Mouse (Mus musculus): ENCODE results near the gene Psen1. TPM values are rescaled to one million over a fixed set of nuclear protein-coding genes. Genes with fewer than 3 reads are reported as not detected.

Psen1 gene
- total RNA-seq (2021) = 10 to 100 TPM; 39.0 to 39.3 TPM
- long read RNA-seq, experiment 1, transcript Psen1-201 (12 exons, 2,690 nt) = major isoform, 38 of 48 reads
- long read RNA-seq, experiment 1, partial matches to known transcripts = 3 of 48 reads
- long read RNA-seq, experiment 1, other reads (novel, unspliced or antisense) = 6 of 48 reads
- long read RNA-seq, experiment 2, transcript Psen1-201 (12 exons, 2,690 nt) = major isoform, 37 of 50 reads
- long read RNA-seq, experiment 2, partial matches to known transcripts = 4 of 50 reads
- long read RNA-seq, experiment 2, other reads (novel, unspliced or antisense) = 9 of 50 reads

DNA sequence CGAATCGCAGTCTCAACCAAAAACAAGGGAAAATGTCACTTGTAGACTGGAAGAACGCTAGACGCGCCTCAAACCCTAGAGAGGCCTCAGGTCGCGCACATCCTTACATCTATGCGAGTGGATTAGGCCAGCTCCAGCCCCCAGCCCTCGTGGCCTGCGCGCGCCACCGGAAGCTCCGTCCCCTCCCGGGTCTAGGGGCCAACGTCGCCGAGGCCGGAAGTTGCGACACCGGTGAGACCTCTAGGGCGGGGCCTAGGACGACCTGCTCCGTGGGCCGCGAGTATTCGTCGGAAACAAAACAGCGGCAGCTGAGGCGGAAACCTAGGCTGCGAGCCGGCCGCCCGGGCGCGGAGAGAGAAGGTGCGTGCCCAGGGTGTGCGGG lies at the start of gene Psen1:
Gene Psen1, plus strand, starts transcription at position 219 of the 382 bp plus-strand sequence.
- DNase-seq (ENCODE audit: low spot score in 2 of 2) = peak; percentile 90 to 94

DNA sequence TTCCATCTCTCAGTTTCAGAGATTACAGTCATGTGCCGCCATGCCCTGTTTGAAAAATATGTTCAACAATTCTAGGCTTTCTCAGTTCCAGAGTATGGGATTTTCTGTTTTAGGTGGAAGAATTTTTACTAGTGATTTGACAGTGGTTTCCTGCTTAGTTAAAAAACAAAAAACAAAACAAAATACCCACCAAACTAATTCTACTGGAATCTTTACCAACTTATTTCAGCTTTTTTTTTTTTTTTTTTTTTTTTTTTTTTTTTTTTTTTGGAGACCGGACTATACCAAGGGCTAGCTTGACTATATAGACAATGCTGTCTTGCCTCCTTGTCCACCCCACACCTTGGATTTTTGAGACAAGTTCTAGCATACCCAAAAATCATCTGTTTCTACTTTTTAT lies 46.7 kb upstream of the Psen1 start:
- DNase-seq (ENCODE audit: low spot score in 2 of 2) = no peak

- DNase-seq (ENCODE audit: low spot score in 2 of 2) = no peak
These were observed 44.8 kb upstream of the Psen1 start for GRCm38 (mm10) chr12:83643116-83643515.

GRCm38 (mm10) chr12:83650346-83650745 lies 37.6 kb upstream of the Psen1 start:
- no peak for DNase-seq (ENCODE audit: low spot score in 2 of 2)

GRCm38 (mm10) chr12:83651414-83651813 lies 36.5 kb upstream of the Psen1 start:
- DNase-seq (ENCODE audit: low spot score in 2 of 2) = no peak

DNA sequence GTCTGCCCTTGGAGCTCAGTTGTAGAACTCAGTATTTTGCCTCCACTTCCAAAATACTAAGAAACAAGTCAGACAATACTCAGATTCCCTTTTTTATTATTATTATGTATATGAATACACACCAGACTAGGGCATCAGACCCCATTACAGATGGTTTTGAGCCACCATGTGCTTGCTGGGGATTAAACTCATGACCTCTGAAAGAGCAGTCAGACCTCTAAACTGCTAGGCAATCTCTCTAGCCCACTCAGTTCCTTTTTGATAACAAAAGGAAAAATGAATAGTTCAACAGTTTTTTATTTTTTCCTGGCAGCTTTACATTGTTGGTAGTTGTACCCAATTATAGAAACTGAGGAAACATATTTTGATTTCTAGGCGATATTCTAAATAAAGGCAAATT lies 2.5 kb upstream of the Psen1 start:
- no peak for DNase-seq (ENCODE audit: low spot score in 2 of 2)

- DNase-seq (ENCODE audit: low spot score in 2 of 2) = no peak
These were observed 1.2 kb upstream of the Psen1 start for GRCm38 (mm10) chr12:83686575-83687350.

GRCm38 (mm10) chr12:83688316-83689086 lies 549 bp downstream of the Psen1 start:
- DNase-seq (ENCODE audit: low spot score in 2 of 2) = no peak

GRCm38 (mm10) chr12:83689087-83689432 lies 1.1 kb downstream of the Psen1 start:
- no peak for DNase-seq (ENCODE audit: low spot score in 2 of 2)

- DNase-seq (ENCODE audit: low spot score in 2 of 2) = no peak
These were observed 6.1 kb downstream of the Psen1 start for GRCm38 (mm10) chr12:83694011-83694410.

DNA sequence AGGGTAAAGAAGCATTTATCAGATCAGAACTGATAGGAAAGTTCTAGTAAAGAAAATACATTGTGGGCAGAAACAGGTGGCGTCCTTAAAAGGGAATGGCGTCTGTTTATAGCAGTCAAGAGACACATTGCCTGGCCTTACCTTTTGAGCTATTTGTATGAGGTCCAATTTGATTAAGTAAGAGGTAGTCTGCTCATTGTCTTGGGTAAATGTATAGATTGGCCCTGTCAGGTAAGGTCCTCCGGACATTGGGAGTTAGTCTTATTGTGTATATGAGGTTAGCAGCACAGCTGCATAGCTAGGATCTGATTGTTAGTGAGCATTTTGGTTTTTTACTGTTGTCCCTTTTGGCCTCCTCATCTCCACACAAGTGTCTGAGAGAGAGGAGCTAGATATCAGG lies 6.7 kb downstream of the Psen1 start:
- DNase-seq (ENCODE audit: low spot score in 2 of 2) = no peak

- no peak for DNase-seq (ENCODE audit: low spot score in 2 of 2)
These were observed 10.7 kb downstream of the Psen1 start for GRCm38 (mm10) chr12:83698637-83699036.

GRCm38 (mm10) chr12:83701608-83702007 lies 13.7 kb downstream of the Psen1 start:
- DNase-seq (ENCODE audit: low spot score in 2 of 2) = no peak

DNA sequence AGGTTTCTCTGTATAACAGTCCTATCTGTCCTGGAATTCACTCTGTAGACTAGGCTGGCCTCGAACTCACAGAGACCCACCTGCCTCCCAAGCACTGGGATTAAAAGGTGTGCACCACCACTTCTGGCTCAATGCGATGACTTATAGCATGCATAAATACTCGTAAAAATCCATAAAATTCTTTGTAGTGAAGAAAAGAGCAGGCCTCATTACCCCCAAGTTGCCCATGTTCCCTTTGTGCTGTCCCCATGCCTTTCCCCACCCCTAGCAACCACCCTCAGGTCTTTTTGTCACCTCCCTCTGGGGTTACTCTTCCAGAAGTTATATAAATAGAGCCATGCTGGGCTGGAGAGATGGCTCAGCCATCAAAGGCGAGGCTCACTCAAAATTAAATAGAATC lies 14.8 kb downstream of the Psen1 start:
- DNase-seq (ENCODE audit: low spot score in 2 of 2) = no peak

- no peak for DNase-seq (ENCODE audit: low spot score in 2 of 2)
These were observed 19.0 kb downstream of the Psen1 start for GRCm38 (mm10) chr12:83706951-83707350.

DNA sequence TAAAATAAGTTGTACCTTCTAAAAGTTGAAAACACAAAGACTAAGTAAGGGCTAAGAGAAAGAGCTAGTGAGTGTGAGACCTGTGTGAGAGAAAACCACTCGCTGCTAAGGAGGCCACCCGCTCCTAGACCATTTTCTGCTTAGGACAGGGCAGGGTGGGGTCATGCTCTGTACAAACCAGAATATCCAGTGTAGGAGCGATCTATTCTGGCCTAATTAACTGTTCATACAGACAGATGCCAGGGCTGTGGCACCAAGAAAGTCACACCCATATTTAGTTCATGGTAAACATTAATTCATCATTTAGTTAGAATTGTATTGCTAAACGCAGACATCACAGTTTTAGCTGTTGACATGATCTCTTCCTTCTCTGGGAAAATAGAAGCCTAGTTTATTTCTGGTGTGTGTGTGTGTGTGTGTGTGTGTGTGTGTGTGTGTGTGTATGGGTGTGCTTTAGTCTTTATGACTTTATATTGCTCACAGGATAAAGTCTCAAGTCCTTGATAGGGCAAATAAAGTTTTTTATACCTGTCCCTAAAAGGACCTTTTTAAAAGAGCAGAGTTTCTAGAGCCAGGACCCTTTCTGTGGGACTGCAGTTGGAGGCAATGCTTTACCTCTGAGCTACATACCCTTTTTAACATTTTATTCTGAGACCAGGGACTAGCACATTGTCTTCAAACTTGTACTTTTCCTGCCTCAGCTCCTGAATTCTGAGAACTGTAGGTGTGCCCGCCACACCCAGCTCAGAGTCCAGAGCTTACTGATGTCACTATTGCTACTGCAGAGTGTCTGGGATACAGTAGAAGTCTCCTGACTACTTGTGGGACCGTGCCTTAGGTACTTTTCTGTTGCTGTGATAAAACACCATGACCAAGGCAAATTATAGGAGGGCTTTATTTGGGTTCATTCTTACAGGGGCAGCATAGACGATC lies 20.5 kb downstream of the Psen1 start:
- DNase-seq (ENCODE audit: low spot score in 2 of 2) = no peak

- no peak for DNase-seq (ENCODE audit: low spot score in 2 of 2)
These were observed 22.0 kb downstream of the Psen1 start for GRCm38 (mm10) chr12:83709934-83710333.

- peak in 1 of 2 experiments; percentile 32 for DNase-seq (ENCODE audit: low spot score in 2 of 2)
These were observed 25.8 kb downstream of the Psen1 start for GRCm38 (mm10) chr12:83713749-83714148.

GRCm38 (mm10) chr12:83716416-83717184 lies 28.6 kb downstream of the Psen1 start:
- no peak for DNase-seq (ENCODE audit: low spot score in 2 of 2)

- no peak for DNase-seq (ENCODE audit: low spot score in 2 of 2)
These were observed 31.5 kb downstream of the Psen1 start for GRCm38 (mm10) chr12:83719431-83719830.
